In the genomic region with DNA sequence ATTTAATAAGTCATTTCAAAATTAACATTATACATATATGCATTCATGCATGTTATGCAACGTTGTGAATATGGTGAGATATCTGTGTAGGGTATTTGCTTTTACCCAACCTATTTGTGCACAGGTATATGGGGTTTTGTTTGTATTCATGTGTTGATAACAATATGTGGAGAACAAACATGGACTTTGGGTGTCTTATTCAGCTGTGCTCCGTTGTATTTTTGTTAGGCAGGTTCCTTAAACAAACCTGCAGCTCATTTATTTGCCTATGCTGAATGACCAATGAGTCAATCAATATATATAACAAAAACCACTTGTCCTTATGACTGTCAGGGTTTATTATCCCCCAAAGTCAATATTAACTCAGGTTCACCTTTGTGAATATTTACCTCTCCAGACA, we compare ENCODE assay signal across 22 mouse cellular contexts. TPM values are rescaled to one million over a fixed set of nuclear protein-coding genes. Genes with fewer than 3 reads are reported as not detected.
DNase-seq lines count a peak whose midpoint lies in the region; ATAC-seq and TF ChIP-seq lines count a peak whose summit lies in the region.
"Had no signal": no experiment of that assay in that cellular context is flagged by ENCODE, and none has a peak within 500 bp of the region (broad histone marks: within the 10 kb centered on the region; RNA-seq: fewer than 3 reads in every experiment).

No protein-coding gene starts in this region.

- TF ChIP-seq CTCF in stomach, postnatal 0 days (IDR thresholded peaks at IDR 0.05; ENCODE audit: low read depth): no peak

- no peaks in the 10 kb centered on the region for H3K27me3 ChIP-seq in stomach, embryonic 14.5 days (ENCODE audit: control insufficient read depth, insufficient read depth, low read length)
- H3K27me3 ChIP-seq in stomach, embryonic 15.5 days (replicated peaks): no peaks in the 10 kb centered on the region
- no peaks in the 10 kb centered on the region for H3K27me3 ChIP-seq in stomach, postnatal 0 days (ENCODE audit: control insufficient read depth, insufficient read depth, low read length)
- H3K27me3 ChIP-seq: CH12.LX; embryonic facial prominence, embryonic 12.5 days; forebrain, embryonic 13.5 days; forebrain, embryonic 15.5 days; Patski had no signal

- no peak overlapping the region for H3K4me2 ChIP-seq in stomach, embryonic 14.5 days (replicated peaks; ENCODE audit: low read depth, low read length)
- no peak overlapping the region for H3K4me2 ChIP-seq in stomach, embryonic 15.5 days
- no peak overlapping the region for H3K4me2 ChIP-seq in stomach, postnatal 0 days (replicated peaks; ENCODE audit: low read depth)
- H3K4me2 ChIP-seq: embryonic facial prominence, embryonic 12.5 days; forebrain, embryonic 13.5 days; forebrain, embryonic 15.5 days had no signal

- H3K4me3 ChIP-seq in stomach, embryonic 14.5 days (ENCODE audit: low read depth, low read length): no peak overlapping the region
- H3K4me3 ChIP-seq in stomach, embryonic 15.5 days (replicated peaks): no peak overlapping the region
- H3K4me3 ChIP-seq in stomach, postnatal 0 days (ENCODE audit: low read depth, low read length): no peak overlapping the region
- H3K4me3 ChIP-seq: embryonic facial prominence, embryonic 10.5 days; embryonic facial prominence, embryonic 12.5 days; forebrain, embryonic 13.5 days; forebrain, embryonic 15.5 days had no signal

- no peak overlapping the region for H3K27ac ChIP-seq in stomach, embryonic 14.5 days (ENCODE audit: low read length)
- H3K27ac ChIP-seq in stomach, embryonic 15.5 days: no peak overlapping the region
- no peak overlapping the region for H3K27ac ChIP-seq in stomach, postnatal 0 days (replicated peaks)
- H3K27ac ChIP-seq: embryonic facial prominence, embryonic 10.5 days; embryonic facial prominence, embryonic 12.5 days; forebrain, embryonic 13.5 days; forebrain, embryonic 15.5 days had no signal

- no peak for DNase-seq in stomach, postnatal 0 days (ENCODE audit: low spot score)
- no peak for DNase-seq in heart, adult 9 months (ENCODE audit: low spot score in 2 of 2)
- DNase-seq: adrenal gland, adult 8-10 months; adrenal gland, postnatal 14 days; adrenal gland, postnatal 36 days; cerebellum, adult 11-12 months; cerebellum, adult 2 months; cerebellum, adult 9-10 months; cerebellum, postnatal 10 days; cerebellum, postnatal 25 days; forebrain, postnatal 0 days had no signal

- ATAC-seq in stomach, embryonic 14.5 days (ENCODE audit: insufficient number of reproducible peaks, insufficient read depth, low FRiP score, low read depth): peak; percentile 53; the same call in 1 of the 2 replicates
- peak; percentile 58 for ATAC-seq in stomach, embryonic 15.5 days (ENCODE audit: insufficient read depth, low FRiP score, low read depth)
- peak; percentile 74 for ATAC-seq in stomach, postnatal 0 days (ENCODE audit: low FRiP score, low TSS enrichment)
- ATAC-seq in CD4-positive, CD25-positive, alpha-beta regulatory T cell, adult 4 months: no peak
- ATAC-seq: activated CD4-positive, CD25-positive, alpha-beta regulatory T cell, adult 4 months; forebrain, embryonic 13.5 days; forebrain, embryonic 15.5 days; forebrain, postnatal 0 days; Patski had no signal

- no peaks in the 10 kb centered on the region for H3K4me1 ChIP-seq in stomach, embryonic 14.5 days (ENCODE audit: control insufficient read depth, insufficient read depth, low read length)
- H3K4me1 ChIP-seq in stomach, embryonic 15.5 days: no peaks in the 10 kb centered on the region
- no peaks in the 10 kb centered on the region for H3K4me1 ChIP-seq in stomach, postnatal 0 days (replicated peaks; ENCODE audit: control insufficient read depth, insufficient read depth)
- H3K4me1 ChIP-seq: embryonic facial prominence, embryonic 10.5 days; embryonic facial prominence, embryonic 12.5 days; forebrain, embryonic 13.5 days; forebrain, embryonic 15.5 days had no signal

- no peak overlapping the region for H3K9ac ChIP-seq in stomach, embryonic 14.5 days (replicated peaks; ENCODE audit: low read depth, low read length)
- H3K9ac ChIP-seq in stomach, embryonic 15.5 days: no peak overlapping the region
- H3K9ac ChIP-seq in stomach, postnatal 0 days (ENCODE audit: low read length): no peak overlapping the region
- H3K9ac ChIP-seq: embryonic facial prominence, embryonic 12.5 days; forebrain, embryonic 13.5 days; forebrain, embryonic 15.5 days; forebrain, postnatal 0 days had no signal

- 44% methylated on average over 2 of the region's 2 CpGs for WGBS in stomach, embryonic 14.5 days
- WGBS in stomach, embryonic 15.5 days: 52% methylated on average over 2 of the region's 2 CpGs
- WGBS in stomach, postnatal 0 days: 42% methylated on average over 2 of the region's 2 CpGs

- no peak for TF ChIP-seq EP300 in stomach, postnatal 0 days (optimal IDR thresholded peaks at IDR 0.05)

- no peaks in the 10 kb centered on the region for H3K9me3 ChIP-seq in stomach, embryonic 14.5 days (ENCODE audit: control insufficient read depth, low read depth, low read length)
- H3K9me3 ChIP-seq in stomach, embryonic 15.5 days: no peaks in the 10 kb centered on the region
- no peaks in the 10 kb centered on the region for H3K9me3 ChIP-seq in stomach, postnatal 0 days (ENCODE audit: control insufficient read depth, low read length)
- H3K9me3 ChIP-seq: embryonic facial prominence, embryonic 10.5 days; embryonic facial prominence, embryonic 12.5 days; forebrain, embryonic 13.5 days; forebrain, embryonic 15.5 days had no signal

- no peaks in the 10 kb centered on the region for H3K36me3 ChIP-seq in stomach, embryonic 14.5 days (ENCODE audit: control insufficient read depth, insufficient read depth, low read length)
- H3K36me3 ChIP-seq in stomach, embryonic 15.5 days: no peaks in the 10 kb centered on the region
- H3K36me3 ChIP-seq in stomach, postnatal 0 days (ENCODE audit: control insufficient read depth, insufficient read depth, low read length): no peaks in the 10 kb centered on the region
- H3K36me3 ChIP-seq: embryonic facial prominence, embryonic 10.5 days; embryonic facial prominence, embryonic 12.5 days; forebrain, embryonic 15.5 days; G1E had no signal

RNA-seq across cellular contexts. Expression of a gene that starts 15.2 kb away (rescaled TPM):
- 0.14 and 0.15 TPM in 2 replicates for polyA plus RNA-seq in stomach, embryonic 14.5 days (2014; fragmentation: Nextera tagmentation; extraction: Ambion mirVana)
- 0.10 and 0.18 TPM in 2 replicates for polyA plus RNA-seq in stomach, embryonic 15.5 days (2015; fragmentation: Nextera tagmentation; extraction: Ambion mirVana)
- 0.10 and 0.12 TPM in 2 replicates for polyA plus RNA-seq in stomach, postnatal 0 days (2015; fragmentation: Nextera tagmentation; extraction: Ambion mirVana)
- not detected for polyA plus RNA-seq in CD4-positive, CD25-positive, alpha-beta regulatory T cell, adult 4 months (2017; shearing (Covaris generic))
- polyA plus RNA-seq: G1E, Patski had no signal
